Mouse (Mus musculus) layer of hippocampus, adult 8-10 months (tissue): ENCODE measurements around the gene Thop1. TPM values are rescaled to one million over a fixed set of nuclear protein-coding genes. Genes with fewer than 3 reads are reported as not detected.
"Not testable (repeated sequence)": the region's sequence is repeated elsewhere in the genome, so short reads cannot be mapped to it uniquely, and the experiment has no call there.

Source experiments
- DNase-seq, 2 experiments: peaks; one replicate each; pipeline ENCODE4 v3.0.0; 2022; ENCODE audit warnings: low spot score in 2 of 2
- total RNA-seq, 4 experiments: library from RNA; stranded (reverse); gene quantifications; 2 replicates each; pipeline ENCODE4 v1.2.4; 2022

Thop1 gene
- 10 to 100 TPM; 44.5 to 55.0 (median 46.5) TPM for total RNA-seq

DNA sequence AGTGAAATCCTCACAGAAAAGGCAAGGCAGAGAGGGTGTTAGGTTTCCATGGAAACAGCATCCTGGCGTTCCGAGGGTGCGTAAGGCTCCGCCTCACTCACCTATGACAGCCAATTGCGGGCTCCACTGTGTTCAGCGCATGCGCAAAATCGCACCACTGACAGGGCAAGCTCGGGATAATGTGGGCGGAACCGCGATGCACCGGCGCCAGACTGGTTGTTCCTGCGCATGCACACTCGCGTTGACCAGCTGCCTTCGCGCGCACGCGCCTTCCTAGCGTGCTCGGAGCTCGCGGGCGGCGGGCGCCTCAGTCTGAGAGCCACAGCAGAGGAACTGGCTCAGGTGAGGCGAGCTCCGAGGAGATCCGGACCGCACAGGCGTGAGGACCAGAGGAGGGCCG is at the start of gene Thop1:
Thop1 (plus strand) TSS at position 200 of the 400 bp plus-strand sequence.
- DNase-seq = peak; percentile 98

DNA sequence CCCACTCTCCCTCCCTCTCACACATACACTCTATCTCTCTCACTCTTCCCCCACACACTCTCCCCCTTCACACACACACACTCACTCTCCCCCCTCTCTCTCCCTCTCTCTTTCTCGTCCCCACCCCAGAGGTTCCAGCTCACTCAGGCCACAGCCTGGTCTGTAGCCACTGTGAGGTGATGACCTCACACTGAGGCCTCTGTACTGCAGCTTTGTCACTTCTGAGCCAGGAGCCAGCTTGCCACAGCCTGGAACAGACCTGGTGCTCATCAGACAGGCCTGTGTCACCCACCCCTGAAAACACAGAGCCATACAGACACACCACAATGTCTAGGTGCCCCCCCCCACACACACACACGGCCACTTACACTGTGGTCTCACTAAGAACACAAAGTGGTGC is 49.6 kb upstream of the Thop1 start:
- DNase-seq = no peak

DNA sequence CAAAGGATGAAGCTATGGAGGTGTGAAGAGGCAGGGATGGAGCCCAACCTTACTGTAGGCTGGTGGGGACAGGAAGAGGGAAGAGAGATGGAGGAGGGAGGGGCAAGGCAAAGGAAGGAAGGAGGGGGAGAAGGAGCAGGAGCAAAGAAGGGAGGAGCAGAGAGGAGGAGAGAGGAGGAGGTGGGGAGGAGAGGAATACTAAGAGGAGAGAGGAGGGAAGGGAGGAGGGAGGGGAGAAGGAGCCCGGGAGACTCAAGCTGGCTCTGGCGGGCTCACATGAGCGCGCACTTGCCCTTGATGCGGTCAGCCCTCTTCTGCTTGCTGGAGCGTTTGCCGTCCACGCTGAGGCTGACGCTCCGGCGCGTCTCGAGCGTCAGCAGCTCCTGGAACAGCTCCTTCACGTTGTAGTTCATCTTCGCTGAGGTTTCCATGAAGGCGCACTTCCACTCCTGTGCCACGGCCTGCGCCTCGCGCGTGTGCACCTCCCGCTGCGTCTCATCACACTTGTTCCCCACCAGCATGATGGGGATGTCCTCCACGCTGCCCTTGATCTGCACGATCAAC is 48.2 kb upstream of the Thop1 start:
- no peak for DNase-seq

DNA sequence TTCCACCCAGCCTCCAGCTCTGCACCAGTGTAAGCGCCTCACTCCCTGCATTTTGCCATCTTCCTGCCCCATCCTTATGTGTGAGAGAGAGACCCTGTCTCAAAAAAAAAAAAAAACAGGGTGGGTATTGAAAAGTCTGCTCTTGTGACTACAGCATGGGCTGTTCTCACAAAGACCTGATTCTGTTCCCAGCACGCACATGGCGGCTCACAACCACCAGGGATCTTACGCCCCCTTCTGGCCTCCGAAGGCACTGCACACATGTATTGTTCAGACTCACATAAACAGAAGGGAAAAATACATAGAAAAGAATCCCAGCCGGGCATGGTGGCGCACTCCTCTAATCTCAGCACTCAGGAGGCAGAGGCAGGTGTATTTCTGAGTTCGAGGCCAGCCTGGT is 47.1 kb upstream of the Thop1 start:
- DNase-seq = no peak

DNA sequence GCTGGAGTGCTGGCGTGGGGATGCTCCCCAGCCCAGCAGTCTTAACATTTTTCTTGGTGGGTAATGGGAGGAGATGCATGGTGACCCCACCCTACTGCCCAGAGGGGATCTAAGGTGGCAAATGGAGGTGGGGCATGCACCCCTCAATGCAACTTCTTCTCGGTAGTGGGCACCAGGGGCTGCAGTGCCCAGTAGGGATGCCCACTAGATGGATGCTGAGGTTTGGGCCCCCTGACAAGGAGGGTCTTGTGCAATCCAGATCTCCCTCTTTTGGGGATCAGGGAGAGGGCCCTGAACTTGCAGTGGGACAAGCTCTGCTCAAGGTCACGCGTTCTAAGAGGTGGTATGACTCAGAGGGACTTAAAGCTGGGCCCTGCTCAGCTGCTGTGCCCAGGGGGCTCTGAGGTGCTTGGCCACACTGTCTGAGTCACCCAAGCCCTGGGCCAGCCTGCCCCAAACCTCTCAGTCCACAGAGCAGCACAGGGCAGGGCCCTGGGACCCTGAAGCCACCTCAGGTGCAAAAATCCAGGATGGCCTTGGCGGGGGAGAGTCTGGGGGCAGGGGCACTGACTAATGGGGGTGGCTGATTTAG is 45.4 kb upstream of the Thop1 start:
- no peak for DNase-seq

DNA sequence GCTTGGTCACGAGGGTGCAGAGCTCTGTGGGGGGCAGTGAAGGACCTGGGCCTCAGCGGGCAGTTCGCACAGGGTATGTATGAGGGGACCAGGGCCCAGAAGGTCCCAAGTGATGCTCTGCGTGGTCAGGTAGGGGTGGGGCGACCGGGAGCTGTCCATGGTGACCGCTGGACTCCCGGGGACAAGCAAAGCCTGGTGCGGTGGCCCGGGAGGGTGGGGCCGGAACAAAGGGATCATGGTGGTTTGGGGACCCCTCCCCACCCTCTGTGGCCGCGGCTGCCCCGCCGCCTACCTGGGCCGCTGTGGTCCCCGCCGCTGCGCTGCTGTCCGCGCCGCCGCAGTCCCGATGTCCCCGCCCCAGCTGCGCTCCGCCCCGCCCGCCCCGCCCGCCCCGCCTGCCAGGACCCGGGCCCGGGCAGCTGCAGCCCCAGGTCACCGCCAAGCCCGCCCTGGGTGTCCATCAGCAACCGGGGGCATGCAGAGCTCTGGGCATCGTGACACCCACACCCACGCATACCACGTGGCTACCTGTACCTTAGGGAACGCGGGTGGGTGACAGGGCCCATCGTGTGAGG is 44.7 kb upstream of the Thop1 start:
- no peak for DNase-seq

DNA sequence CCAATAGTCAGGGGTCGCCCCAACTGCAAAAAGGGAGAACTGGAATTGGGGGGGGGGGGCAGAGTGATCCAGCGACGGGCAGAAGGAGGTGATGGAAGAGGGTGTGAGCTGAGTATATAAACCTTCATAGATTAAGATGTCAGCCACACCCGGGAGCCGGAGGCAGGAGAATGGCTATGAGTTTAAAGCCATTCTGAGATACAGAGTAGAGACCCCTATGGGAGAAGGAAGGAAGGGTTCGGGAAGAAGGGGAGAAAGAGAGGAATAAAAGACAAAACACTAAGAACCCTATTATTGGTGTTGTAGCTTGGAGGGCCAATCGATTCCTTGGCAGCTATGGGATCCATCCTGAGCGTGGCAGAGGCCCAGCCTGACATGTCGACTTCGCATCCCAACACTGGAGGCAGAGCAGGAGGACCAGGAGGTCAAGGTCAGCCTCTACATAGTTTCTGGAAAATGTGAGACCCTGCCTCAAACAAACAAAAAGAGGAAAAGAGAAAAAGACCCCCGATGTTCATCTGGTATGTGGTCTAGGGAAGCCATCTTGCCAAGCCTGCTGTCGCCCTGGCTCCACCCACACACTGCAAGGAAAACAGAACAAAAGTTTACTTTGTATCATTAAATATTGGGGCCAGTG is 44.1 kb upstream of the Thop1 start, which contains the start of gene Diras1:
Diras1 (minus strand) TSS at position 24 of the 637 bp plus-strand sequence.
- DNase-seq = no peak

DNA sequence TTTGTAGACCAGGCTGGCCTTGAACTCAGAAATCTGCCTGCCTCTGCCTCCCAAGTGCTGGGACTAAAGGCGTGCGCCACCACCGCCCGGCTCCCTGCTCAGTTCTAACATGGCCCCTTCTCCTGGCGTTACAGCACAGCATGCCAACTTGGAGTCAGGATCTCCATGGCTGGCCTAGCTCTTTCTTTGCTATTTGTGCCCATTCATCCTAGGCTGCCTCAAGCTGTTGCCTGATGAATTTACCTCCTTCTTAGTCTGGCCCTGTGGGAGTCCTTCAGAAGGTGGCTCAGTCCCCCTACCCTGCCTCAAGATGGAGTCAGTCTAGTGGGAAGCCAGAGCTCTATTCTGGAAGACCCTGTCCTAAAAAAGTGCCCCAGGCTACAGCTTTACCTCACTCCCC is 43.0 kb upstream of the Thop1 start:
- no peak for DNase-seq

DNA sequence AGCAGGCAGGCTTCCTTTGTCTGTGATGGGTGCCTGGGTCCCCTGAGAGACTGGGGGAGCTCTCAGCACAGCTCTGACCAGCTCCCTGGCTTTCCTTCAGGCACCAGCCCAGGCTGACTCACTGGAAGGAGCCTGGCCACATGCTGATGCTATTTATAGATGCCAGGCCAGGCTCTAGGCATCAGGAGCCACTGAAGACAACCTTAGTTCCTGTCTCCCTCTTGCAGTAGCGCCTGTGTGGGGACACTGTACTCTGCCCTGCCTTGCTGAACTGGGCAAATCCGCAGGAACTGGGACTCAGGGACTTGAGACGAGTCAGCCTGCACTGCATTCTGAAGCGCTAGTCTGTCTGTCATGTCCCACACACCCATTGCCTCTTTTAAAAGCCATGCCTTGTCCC is 42.5 kb upstream of the Thop1 start:
- no peak for DNase-seq

DNA sequence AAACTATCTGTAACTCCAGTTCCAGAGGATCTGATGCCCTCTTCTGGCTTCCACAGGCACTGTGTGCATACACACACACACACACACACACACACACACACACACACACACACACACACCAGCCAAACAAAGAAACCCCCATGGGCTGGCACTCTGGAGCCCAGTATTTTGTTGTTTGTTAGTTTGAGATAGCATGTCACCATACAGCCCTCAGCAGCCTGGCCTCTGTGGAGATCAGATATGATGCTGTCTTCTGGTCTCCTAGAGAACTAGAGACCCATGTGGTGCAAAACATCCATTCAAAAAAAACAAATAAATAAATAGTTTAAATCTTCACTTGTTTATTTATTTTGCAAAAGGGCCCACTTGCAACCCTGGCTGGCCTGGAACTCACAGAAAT is 41.6 kb upstream of the Thop1 start:
- DNase-seq = no peak

DNA sequence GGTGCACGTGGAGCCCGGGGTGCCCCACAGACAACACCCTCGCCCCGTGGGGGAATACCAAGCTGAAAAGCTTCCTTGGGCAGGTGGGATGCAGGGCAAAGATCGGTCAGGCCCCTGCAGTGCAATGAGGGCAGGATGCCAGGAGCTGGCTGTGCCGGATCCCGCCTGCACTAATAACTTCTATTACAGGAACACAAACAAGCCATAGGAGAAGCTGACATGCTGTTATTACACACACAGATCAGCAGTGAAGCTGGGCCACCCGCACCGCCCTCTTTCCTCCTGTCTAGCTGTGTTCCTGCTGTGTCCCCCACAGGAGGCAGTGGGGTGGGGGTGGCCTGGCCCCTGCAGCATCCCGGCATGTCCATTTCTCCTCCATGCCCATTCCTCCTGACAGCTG is 40.8 kb upstream of the Thop1 start:
- no peak for DNase-seq

DNA sequence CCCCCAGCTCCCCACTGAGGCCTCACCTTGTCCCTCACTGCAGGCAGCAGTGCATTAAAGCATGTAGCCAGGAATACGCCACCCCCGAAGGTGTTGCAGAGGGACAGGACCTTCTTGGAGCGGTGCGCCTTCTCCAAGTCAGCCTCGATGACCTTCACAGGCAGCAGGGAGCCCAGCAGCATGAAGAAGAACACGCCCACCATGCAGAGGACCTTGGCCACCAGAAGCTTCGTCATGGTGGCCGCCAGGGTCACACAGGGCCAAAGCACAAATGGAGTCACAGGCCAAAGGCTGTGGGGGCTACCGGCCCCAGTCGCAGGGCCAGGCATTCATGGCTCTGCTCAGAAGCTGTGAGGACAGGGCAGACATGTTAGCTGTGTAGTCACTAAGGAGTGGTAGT is 36.2 kb upstream of the Thop1 start:
- no peak for DNase-seq

DNA sequence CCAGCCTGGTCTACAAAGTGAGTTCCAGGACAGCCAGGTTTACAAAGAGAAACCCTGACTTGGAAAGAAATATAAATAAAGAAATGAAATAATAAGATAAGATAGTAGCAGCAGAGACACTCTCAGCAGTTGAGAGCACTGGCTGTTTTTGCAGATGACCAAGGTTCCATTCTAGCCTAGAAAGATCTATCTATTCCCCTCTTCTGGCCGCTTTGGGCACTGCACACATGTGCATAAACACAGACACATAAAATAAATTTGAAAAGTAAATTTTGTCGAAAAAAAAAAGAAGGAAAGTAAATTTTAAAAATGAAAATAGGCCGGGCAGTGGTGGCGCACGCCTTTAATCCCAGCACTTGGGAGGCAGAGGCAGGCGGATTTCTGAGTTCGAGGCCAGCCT is 33.6 kb upstream of the Thop1 start:
- no peak for DNase-seq

DNA sequence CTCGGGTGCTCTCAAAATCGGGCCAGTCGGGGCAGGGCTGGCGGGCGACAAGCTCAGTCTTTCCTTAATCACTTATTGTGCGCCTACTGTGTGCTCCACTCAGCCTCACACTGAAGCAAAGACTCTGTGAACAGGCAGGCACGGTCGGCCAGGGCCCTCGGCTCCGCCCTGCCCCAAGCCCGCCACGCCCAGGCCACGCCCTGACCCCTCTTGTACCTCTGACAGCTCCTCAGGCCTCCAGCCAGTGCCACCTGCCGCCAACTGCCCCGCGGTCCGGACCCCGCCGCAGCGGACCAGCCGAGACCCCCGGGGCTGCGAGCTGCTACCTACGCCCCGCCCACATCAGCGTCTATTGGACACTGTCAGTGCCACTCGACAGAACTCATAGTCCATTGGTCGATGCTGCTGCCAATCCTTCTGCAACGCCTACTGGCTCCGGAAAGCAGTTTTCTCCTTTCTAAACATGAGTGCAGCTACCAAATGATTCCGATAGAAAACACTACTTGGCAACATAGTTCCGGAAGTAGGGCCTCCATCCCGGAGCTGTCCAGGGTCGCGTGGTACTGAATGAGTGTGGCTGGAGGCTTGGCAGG is 32.8 kb upstream of the Thop1 start, which contains the start of gene Slc39a3:
Slc39a3 (minus strand) TSS at position 439 of the 593 bp plus-strand sequence.
- peak; percentile 97 to 100 for DNase-seq

DNA sequence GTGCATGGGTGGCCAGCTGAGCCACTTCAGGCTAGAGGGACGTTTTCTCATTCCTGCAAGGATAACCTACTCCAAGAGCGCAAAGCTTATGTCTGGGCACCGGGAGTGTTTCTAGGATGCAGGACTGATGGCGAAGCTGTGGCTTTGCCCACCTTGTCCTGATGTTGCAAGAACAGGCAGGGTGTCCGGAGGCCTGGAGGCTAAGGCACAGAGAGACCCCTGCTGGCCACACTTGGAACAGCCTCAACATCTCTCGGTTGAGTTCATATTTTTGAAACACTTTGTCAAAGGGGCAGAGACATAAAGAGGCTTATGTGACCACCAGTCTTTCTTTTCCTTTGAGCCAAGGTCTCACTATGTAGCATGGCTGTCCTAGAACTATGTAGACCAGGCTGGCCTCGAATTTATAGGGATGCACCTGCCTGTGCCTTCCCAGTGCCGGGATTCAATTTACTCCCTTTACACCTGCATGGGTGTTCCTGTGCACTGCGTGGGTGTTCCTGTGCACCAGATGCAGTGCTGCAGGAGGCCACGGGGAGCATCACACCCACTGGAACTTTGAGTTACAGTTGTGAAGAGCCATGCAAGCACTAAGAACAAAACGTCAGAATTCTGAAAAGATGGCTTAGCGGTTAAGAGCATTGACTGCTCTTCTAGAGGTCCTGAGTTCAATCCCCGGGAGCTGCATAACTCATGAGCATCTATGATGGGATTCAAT is 28.2 kb upstream of the Thop1 start:
- peak in 1 of 2 experiments; percentile 75 for DNase-seq

DNA sequence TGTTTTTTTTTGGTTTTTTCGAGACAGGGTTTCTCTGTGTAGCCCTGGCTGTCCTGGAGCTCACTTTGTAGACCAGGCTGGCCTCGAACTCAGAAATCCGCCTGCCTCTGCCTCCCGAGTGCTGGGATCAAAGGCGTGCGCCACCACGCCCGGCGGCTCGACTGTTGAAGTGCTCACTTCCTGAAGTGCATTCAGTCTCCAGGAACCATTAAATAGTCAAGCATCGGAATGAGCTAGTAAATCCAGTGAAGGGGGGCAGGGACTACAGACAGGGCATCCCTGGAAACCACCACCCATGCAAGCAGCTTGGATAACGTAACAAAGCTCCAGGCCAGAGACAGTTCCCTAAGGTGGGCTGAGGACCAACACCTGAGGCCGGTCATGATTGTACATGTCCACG is 24.6 kb upstream of the Thop1 start:
- DNase-seq = not testable (repeated sequence)

DNA sequence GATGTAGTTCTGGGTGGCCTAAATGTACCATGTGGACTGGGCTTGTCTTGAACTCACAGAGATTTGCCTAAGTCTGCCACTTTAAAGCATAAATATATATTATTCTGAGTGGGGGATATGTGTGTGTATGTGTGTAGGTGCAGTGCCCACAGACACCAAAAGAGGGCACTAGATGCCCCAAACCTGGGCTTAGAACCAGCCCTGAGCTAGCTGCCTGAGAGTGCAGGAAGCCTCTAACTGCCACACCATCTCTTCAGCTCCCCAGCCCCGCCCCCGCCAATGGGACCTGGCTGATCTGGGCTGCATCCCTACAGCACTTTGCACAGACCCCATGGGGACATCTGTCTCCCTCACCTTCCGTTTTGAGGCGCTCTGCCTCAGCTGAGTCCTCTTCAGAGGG is 19.2 kb upstream of the Thop1 start:
- no peak for DNase-seq

DNA sequence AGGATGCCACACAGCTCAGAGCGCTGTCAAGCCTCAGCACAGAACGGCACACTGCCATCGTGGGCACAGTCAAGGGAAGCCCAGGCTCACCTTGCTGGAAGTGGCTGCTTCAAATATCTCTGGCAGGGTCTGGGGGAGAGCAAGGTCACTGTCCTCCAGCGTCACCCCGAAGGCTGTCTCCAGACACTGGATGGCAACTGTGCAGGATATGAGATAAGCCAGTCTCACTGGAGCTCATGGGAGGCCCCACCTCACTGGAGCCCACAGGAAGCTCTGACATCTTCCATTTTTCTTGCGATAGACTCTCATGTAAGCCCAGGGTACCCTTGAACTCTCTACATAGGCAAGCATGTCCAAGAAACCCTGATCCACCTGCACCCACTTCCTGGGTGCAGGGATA is 18.7 kb upstream of the Thop1 start:
- no peak for DNase-seq

DNA sequence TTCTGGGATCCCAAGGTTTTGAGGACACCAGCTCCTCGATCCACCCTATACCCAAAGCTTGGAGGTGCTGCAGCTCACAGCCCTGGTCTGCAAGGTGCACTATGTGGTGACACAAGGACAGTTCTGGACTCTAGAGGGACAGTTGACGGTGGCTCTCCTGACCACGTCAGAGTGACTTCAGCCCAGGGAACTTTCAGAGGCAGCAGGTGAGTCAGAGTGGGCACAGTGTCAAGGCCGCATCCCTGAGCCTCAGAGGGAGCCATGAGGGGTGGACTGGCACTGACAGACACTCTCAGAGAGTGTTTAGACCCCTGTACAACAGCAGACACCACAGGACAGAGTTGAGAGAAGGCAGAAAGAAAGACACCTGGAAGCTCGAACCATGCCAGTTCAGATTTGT is 17.3 kb upstream of the Thop1 start:
- no peak for DNase-seq

DNA sequence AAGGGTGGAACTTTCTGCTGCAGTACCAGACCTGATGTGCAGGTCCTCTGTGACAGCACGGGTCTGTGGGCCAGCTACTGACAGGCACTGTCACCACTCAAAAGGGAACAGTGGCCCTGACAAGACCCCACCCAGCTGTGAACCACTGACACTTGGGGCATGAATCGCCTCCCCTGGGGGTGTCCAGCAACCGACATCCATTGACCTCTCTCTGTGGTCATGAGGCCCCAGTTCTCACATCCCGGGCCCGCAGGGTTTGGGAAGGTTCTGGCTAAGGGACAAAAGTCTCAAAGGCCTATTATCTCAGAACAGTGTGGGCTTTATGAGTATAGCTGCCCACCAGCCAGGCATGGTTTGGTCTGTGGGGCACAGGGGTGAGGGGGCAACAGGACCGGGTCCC is 14.7 kb upstream of the Thop1 start:
- DNase-seq = no peak

DNA sequence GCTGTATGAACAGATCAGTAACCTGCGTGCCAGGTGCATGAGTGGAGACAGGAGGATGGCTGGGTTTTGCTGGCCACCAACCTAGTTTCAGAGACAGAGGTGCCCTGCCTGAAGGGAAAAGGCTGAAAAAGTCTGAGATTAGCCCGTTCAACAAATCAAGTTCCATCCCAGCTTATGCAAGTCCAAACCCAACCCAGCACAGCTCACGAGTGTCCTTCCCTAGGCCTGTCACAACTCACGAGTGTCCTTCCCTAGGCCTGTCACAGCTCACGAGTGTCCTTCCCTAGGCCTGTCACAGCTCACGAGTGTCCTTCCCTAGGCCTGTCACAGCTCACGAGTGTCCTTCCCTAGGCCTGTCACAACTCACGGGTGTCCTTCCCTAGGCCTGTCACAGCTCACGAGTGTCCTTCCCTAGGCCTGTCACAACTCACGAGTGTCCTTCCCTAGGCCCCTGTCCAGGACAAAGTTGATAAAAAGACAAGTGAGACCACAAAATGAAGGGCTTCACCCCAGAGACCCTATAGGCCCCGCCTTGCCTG is 14.0 kb upstream of the Thop1 start:
- DNase-seq = not testable (repeated sequence)
